Mouse (Mus musculus): ENCODE measurements around the gene Tdrd1. TPM values are rescaled to one million over a fixed set of nuclear protein-coding genes. Genes with fewer than 3 reads are reported as not detected.

Gene Tdrd1
- not detected for total RNA-seq (2023)

GRCm38 (mm10) chr19:56826047-56826631 lies at the start of gene Tdrd1:
TSS of gene Tdrd1 (plus strand) at chr19:56826209.

GRCm38 (mm10) chr19:56821798-56822447 lies 4.1 kb upstream of the Tdrd1 start, which contains the start of gene Ccdc186:
TSS of gene Ccdc186 (minus strand) at chr19:56822190.

GRCm38 (mm10) chr19:56873816-56874600 lies 48.0 kb downstream of the Tdrd1 start, which contains the start of gene Vwa2:
TSS of gene Vwa2 (plus strand) at chr19:56874249.

Other genes with a start within 250 kb of the Tdrd1 start
- gene Adrb1, start 104.0 kb upstream of the Tdrd1 start, total RNA-seq (2023): 0.46 TPM
- 27.3 TPM for gene Ccdc186, start 4.0 kb upstream of the Tdrd1 start, total RNA-seq (2023)
- not detected for gene Vwa2, start 48.0 kb downstream of the Tdrd1 start, total RNA-seq (2023)
- not detected for gene Afap1l2, start 182.0 kb downstream of the Tdrd1 start, total RNA-seq (2023)